Mouse (Mus musculus) liver, postnatal 0 days (tissue): ENCODE results near the gene Slmap.

Experiments used
- CTCF ChIP-seq: sonication (generic); IDR thresholded peaks from 2 replicates; pipeline ENCODE4 v1.5.1; 2016; ENCODE audit warnings: antibody characterized with exemption, low read depth
- EP300 ChIP-seq: IDR thresholded peaks from 2 replicates; pipeline ENCODE4 v1.6.1; 2016; ENCODE audit warnings: antibody characterized with exemption, low read depth, mild to moderate bottlenecking

DNA sequence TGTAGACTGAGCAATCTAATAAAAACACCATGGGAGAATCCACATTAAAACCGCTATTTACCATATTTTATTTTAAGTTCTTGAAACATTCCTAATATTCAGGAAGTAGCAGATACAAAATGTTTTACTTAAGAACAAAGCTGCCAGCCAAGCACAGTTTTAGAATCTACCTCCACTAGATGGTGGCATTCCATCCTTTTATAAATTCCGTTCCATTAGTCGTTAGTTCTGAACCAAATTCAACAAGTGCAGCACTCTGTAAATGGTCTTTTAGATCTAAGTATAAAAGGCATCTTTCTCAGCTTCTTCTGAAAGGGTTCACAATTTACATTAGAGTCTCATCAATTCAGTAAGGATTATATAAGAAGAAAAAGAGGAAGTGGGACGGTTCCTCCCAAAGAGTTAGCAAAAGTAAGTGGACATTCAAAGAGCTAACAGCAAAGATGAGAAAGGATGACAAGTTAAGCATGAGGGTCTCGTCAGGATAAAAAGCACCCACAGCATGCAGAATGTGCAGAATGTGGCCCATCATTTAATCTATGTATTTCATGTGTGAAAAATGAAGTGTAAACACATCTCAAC is 68.1 kb downstream of the Slmap start:
- TF ChIP-seq CTCF (no peak), EP300 (no peak)
